Mouse (Mus musculus): ENCODE data around the gene Gm28374. TPM values are rescaled to one million over a fixed set of nuclear protein-coding genes. Genes with fewer than 3 reads are reported as not detected.
"Not testable (repeated sequence)": the region's sequence is repeated elsewhere in the genome, so short reads cannot be mapped to it uniquely, and the experiment has no call there.

Gene Gm28374
- polyA plus RNA-seq, 1 experiment from 2014 or later = 2.1 TPM

- H3K36me3 ChIP-seq (ENCODE audit: control insufficient read depth, insufficient read depth, low read length) = peaks cover 24% of the 10 kb centered on the region
- peaks cover 8% of the 10 kb centered on the region for H3K4me1 ChIP-seq (ENCODE audit: control insufficient read depth, insufficient read depth, low read length)
- ATAC-seq (ENCODE audit: insufficient number of reproducible peaks, low FRiP score, low TSS enrichment, low read depth) = peak; percentile 89
- peak; percentile 92 for DNase-seq (ENCODE audit: low spot score)
- H3K4me3 ChIP-seq (ENCODE audit: low read depth, low read length) = peak within 1 kb of the TSS; percentile 93
- H3K9ac ChIP-seq (ENCODE audit: low read length) = peak within 1 kb of the TSS; percentile 92
- WGBS = under 1% methylated on average over 65 of the region's 65 CpGs
- no peaks in the 10 kb centered on the region for H3K27me3 ChIP-seq (ENCODE audit: control insufficient read depth, insufficient read depth, low read length)
- H3K27ac ChIP-seq (replicated peaks; ENCODE audit: low read depth, low read length) = peak within 1 kb of the TSS; percentile 97
- H3K9me3 ChIP-seq (ENCODE audit: control insufficient read depth, low read length) = no peaks in the 10 kb centered on the region
- peak within 1 kb of the TSS; percentile 96 for H3K4me2 ChIP-seq (ENCODE audit: low read depth, severe bottlenecking)
Measured at GRCm38 (mm10) chr19:6046294-6047153, 35.5 kb downstream of the Gm28374 start, which contains the start of gene Syvn1. Gene Syvn1, plus strand, starts transcription at chr19:6046576.

- H3K9ac ChIP-seq (ENCODE audit: low read length) = peak overlapping the region; percentile 92
- H3K4me1 ChIP-seq (ENCODE audit: control insufficient read depth, insufficient read depth, low read length) = peaks cover 8% of the 10 kb centered on the region
- H3K4me3 ChIP-seq (ENCODE audit: low read depth, low read length) = peak overlapping the region; percentile 93
- peak overlapping the region; percentile 97 for H3K27ac ChIP-seq (replicated peaks; ENCODE audit: low read depth, low read length)
- no peak for DNase-seq (ENCODE audit: low spot score)
- H3K27me3 ChIP-seq (ENCODE audit: control insufficient read depth, insufficient read depth, low read length) = no peaks in the 10 kb centered on the region
- peak overlapping the region; percentile 96 for H3K4me2 ChIP-seq (ENCODE audit: low read depth, severe bottlenecking)
- ATAC-seq (ENCODE audit: insufficient number of reproducible peaks, low FRiP score, low TSS enrichment, low read depth) = no peak; the same call in 1 of the 2 replicates
- WGBS = 23% methylated on average over 20 of the region's 20 CpGs
- H3K36me3 ChIP-seq (ENCODE audit: control insufficient read depth, insufficient read depth, low read length) = peaks cover 17% of the 10 kb centered on the region
- no peaks in the 10 kb centered on the region for H3K9me3 ChIP-seq (ENCODE audit: control insufficient read depth, low read length)
Measured at GRCm38 (mm10) chr19:6045366-6046293, 36.4 kb downstream of the Gm28374 start.

- H3K27me3 ChIP-seq (ENCODE audit: control insufficient read depth, insufficient read depth, low read length); H3K9ac ChIP-seq (ENCODE audit: low read length); DNase-seq (ENCODE audit: low spot score); H3K36me3 ChIP-seq (ENCODE audit: control insufficient read depth, insufficient read depth, low read length); H3K4me2 ChIP-seq (ENCODE audit: low read depth, severe bottlenecking); ATAC-seq (ENCODE audit: insufficient number of reproducible peaks, low FRiP score, low TSS enrichment, low read depth); H3K4me3 ChIP-seq (ENCODE audit: low read depth, low read length); H3K9me3 ChIP-seq (ENCODE audit: control insufficient read depth, low read length); H3K27ac ChIP-seq (replicated peaks; ENCODE audit: low read depth, low read length); H3K4me1 ChIP-seq (ENCODE audit: control insufficient read depth, insufficient read depth, low read length): not testable (repeated sequence)
- 83% methylated on average over 4 of the region's 4 CpGs for WGBS
Measured at GRCm38 (mm10) chr19:6044102-6044501, 38.0 kb downstream of the Gm28374 start.

GRCm38 (mm10) chr19:6042293-6042692 lies 39.8 kb downstream of the Gm28374 start:
- 82% methylated on average over 9 of the region's 9 CpGs for WGBS
- Histone ChIP-seq H3K9me3 (ENCODE audit: control insufficient read depth, low read length) (no peaks in the 10 kb centered on the region), H3K27ac (replicated peaks; ENCODE audit: low read depth, low read length) (no peak overlapping the region), H3K9ac (ENCODE audit: low read length) (no peak overlapping the region), H3K27me3 (ENCODE audit: control insufficient read depth, insufficient read depth, low read length) (no peaks in the 10 kb centered on the region), H3K4me3 (ENCODE audit: low read depth, low read length) (no peak overlapping the region), H3K4me1 (ENCODE audit: control insufficient read depth, insufficient read depth, low read length) (peaks cover 3% of the 10 kb centered on the region; the same call in 1 of the 2 replicates), H3K36me3 (ENCODE audit: control insufficient read depth, insufficient read depth, low read length) (no peaks in the 10 kb centered on the region), H3K4me2 (ENCODE audit: low read depth, severe bottlenecking) (no peak overlapping the region)
- ATAC-seq (ENCODE audit: insufficient number of reproducible peaks, low FRiP score, low TSS enrichment, low read depth) (no peak), DNase-seq (ENCODE audit: low spot score) (no peak)

- DNase-seq (ENCODE audit: low spot score) (no peak), ATAC-seq (ENCODE audit: insufficient number of reproducible peaks, low FRiP score, low TSS enrichment, low read depth) (no peak)
- no peaks in the 10 kb centered on the region for H3K27me3 ChIP-seq (ENCODE audit: control insufficient read depth, insufficient read depth, low read length)
- no peak overlapping the region for H3K27ac ChIP-seq (replicated peaks; ENCODE audit: low read depth, low read length)
- no peaks in the 10 kb centered on the region for H3K36me3 ChIP-seq (ENCODE audit: control insufficient read depth, insufficient read depth, low read length)
- H3K4me2 ChIP-seq (ENCODE audit: low read depth, severe bottlenecking) = no peak overlapping the region
- no peak overlapping the region for H3K9ac ChIP-seq (ENCODE audit: low read length)
- no peaks in the 10 kb centered on the region for H3K9me3 ChIP-seq (ENCODE audit: control insufficient read depth, low read length)
- H3K4me1 ChIP-seq (ENCODE audit: control insufficient read depth, insufficient read depth, low read length) = no peaks in the 10 kb centered on the region
- no peak overlapping the region for H3K4me3 ChIP-seq (ENCODE audit: low read depth, low read length)
Measured at GRCm38 (mm10) chr19:6040002-6040401, 42.1 kb downstream of the Gm28374 start.

- Histone ChIP-seq H3K27me3 (ENCODE audit: control insufficient read depth, insufficient read depth, low read length) (no peaks in the 10 kb centered on the region), H3K4me1 (ENCODE audit: control insufficient read depth, insufficient read depth, low read length) (no peaks in the 10 kb centered on the region), H3K9ac (ENCODE audit: low read length) (no peak overlapping the region), H3K27ac (replicated peaks; ENCODE audit: low read depth, low read length) (no peak overlapping the region), H3K36me3 (ENCODE audit: control insufficient read depth, insufficient read depth, low read length) (no peaks in the 10 kb centered on the region), H3K4me2 (ENCODE audit: low read depth, severe bottlenecking) (no peak overlapping the region), H3K9me3 (ENCODE audit: control insufficient read depth, low read length) (no peaks in the 10 kb centered on the region), H3K4me3 (ENCODE audit: low read depth, low read length) (no peak overlapping the region)
- ATAC-seq (ENCODE audit: insufficient number of reproducible peaks, low FRiP score, low TSS enrichment, low read depth) (no peak), DNase-seq (ENCODE audit: low spot score) (no peak)
- WGBS = 83% methylated on average over 7 of the region's 7 CpGs
Measured at GRCm38 (mm10) chr19:6038326-6038725, 43.7 kb downstream of the Gm28374 start.

GRCm38 (mm10) chr19:6037695-6038094 lies 44.4 kb downstream of the Gm28374 start:
- Histone ChIP-seq H3K9ac (ENCODE audit: low read length) (no peak overlapping the region), H3K4me2 (ENCODE audit: low read depth, severe bottlenecking) (no peak overlapping the region), H3K9me3 (ENCODE audit: control insufficient read depth, low read length) (no peaks in the 10 kb centered on the region), H3K27me3 (ENCODE audit: control insufficient read depth, insufficient read depth, low read length) (no peaks in the 10 kb centered on the region), H3K36me3 (ENCODE audit: control insufficient read depth, insufficient read depth, low read length) (no peaks in the 10 kb centered on the region), H3K27ac (replicated peaks; ENCODE audit: low read depth, low read length) (no peak overlapping the region), H3K4me3 (ENCODE audit: low read depth, low read length) (no peak overlapping the region), H3K4me1 (ENCODE audit: control insufficient read depth, insufficient read depth, low read length) (no peaks in the 10 kb centered on the region)
- no peak for ATAC-seq (ENCODE audit: insufficient number of reproducible peaks, low FRiP score, low TSS enrichment, low read depth)
- no peak for DNase-seq (ENCODE audit: low spot score)

- H3K4me2 ChIP-seq (ENCODE audit: low read depth, severe bottlenecking) = no peak overlapping the region
- H3K27me3 ChIP-seq (ENCODE audit: control insufficient read depth, insufficient read depth, low read length) = no peaks in the 10 kb centered on the region
- no peak for ATAC-seq (ENCODE audit: insufficient number of reproducible peaks, low FRiP score, low TSS enrichment, low read depth)
- no peak overlapping the region for H3K27ac ChIP-seq (replicated peaks; ENCODE audit: low read depth, low read length)
- no peak for DNase-seq (ENCODE audit: low spot score)
- H3K4me3 ChIP-seq (ENCODE audit: low read depth, low read length) = no peak overlapping the region
- H3K9me3 ChIP-seq (ENCODE audit: control insufficient read depth, low read length) = no peaks in the 10 kb centered on the region
- no peaks in the 10 kb centered on the region for H3K4me1 ChIP-seq (ENCODE audit: control insufficient read depth, insufficient read depth, low read length)
- H3K36me3 ChIP-seq (ENCODE audit: control insufficient read depth, insufficient read depth, low read length) = no peaks in the 10 kb centered on the region
- 77% methylated on average over 9 of the region's 9 CpGs for WGBS
- no peak overlapping the region for H3K9ac ChIP-seq (ENCODE audit: low read length)
Measured at GRCm38 (mm10) chr19:6035966-6036585, 46.0 kb downstream of the Gm28374 start.
